Mouse (Mus musculus) intestine, postnatal 0 days (tissue): Measurements from ENCODE around the gene B3gnt2. TPM values are rescaled to one million over a fixed set of nuclear protein-coding genes. Genes with fewer than 3 reads are reported as not detected.
A peak's percentile ranks its signal among the peaks of the same experiment; 100 is the strongest.

Source experiments
- ATAC-seq: fragments of 200-750 bp; cut with Nextera tagmentation; 2 replicates; pipeline ENCODE4 v1.8.0; 2017; ENCODE audit warnings: mild to moderate bottlenecking, moderate TSS enrichment, moderate library complexity
- H3K27ac ChIP-seq: fragments of 300-500 bp; sonication (generic); 2 replicates; pipeline ENCODE4 v1.5.1; 2014; ENCODE audit warnings: mild to moderate bottlenecking, low read depth, low read length, moderate library complexity
- H3K27me3 ChIP-seq: fragments of 300-500 bp; sonication (generic); replicated peaks from 2 replicates; pipeline ENCODE4 v1.6.1; 2014; ENCODE audit warnings: low read length, mixed read lengths; ENCODE audit not compliant: control insufficient read depth, insufficient read depth
- H3K36me3 ChIP-seq: fragments of 300-500 bp; sonication (generic); 2 replicates; pipeline ENCODE4 v1.6.1; 2014; ENCODE audit warnings: mild to moderate bottlenecking, moderate library complexity; ENCODE audit not compliant: control insufficient read depth, insufficient read depth
- H3K4me1 ChIP-seq: fragments of 300-500 bp; sonication (generic); replicated peaks from 2 replicates; pipeline ENCODE4 v1.6.1; 2014; ENCODE audit warnings: antibody characterized with exemption, low read length, mixed read lengths; ENCODE audit not compliant: control insufficient read depth, insufficient read depth
- H3K4me2 ChIP-seq: fragments of 300-500 bp; sonication (generic); replicated peaks from 2 replicates; pipeline ENCODE4 v1.6.1; 2014; ENCODE audit warnings: low read depth, mild to moderate bottlenecking, moderate library complexity
- H3K4me3 ChIP-seq: fragments of 300-500 bp; sonication (generic); 2 replicates; pipeline ENCODE4 v1.5.1; 2014; ENCODE audit warnings: low read depth, low read length
- H3K9ac ChIP-seq: fragments of 300-500 bp; sonication (generic); 2 replicates; pipeline ENCODE4 v1.6.1; 2014; ENCODE audit warnings: mild to moderate bottlenecking, low read depth, low read length
- H3K9me3 ChIP-seq: fragments of 300-500 bp; sonication (generic); 2 replicates; pipeline ENCODE4 v1.6.1; 2016; ENCODE audit warnings: mixed run types; ENCODE audit not compliant: control insufficient read depth
- CTCF ChIP-seq: sonication (generic); IDR thresholded peaks from 2 replicates; pipeline ENCODE4 v1.5.1; 2016; ENCODE audit warnings: low read depth, mild to moderate bottlenecking, control low read depth, antibody characterized with exemption, moderate library complexity
- WGBS: fragments of 180-500 bp; shearing (Covaris S2); extraction: QIAGEN DNeasy Blood & Tissue Kit; methylation state at CpG from one replicate; pipeline ENCODE4 v1.1.7; 2014; 5-methylcytosine and 5-hydroxymethylcytosine counted together
- polyA plus RNA-seq: library from polyadenylated mRNA; unstranded; fragments of >200 nt; fragmentation: Nextera tagmentation; extraction: Ambion mirVana; gene quantifications from 2 replicates; pipeline ENCODE4 v1.2.1, GENCODE M21; 2015

The B3gnt2 gene
- polyA plus RNA-seq, 1 experiment from 2014 or later, result 15.1 TPM

GRCm38 (mm10) chr11:22827514-22828080 is 33.2 kb downstream of the B3gnt2 start:
- WGBS, result 82% methylated on average over 4 of the region's 4 CpGs
- no peak for ATAC-seq
- H3K4me1 ChIP-seq, result no peaks in the 10 kb centered on the region

GRCm38 (mm10) chr11:22826665-22827064 is 34.1 kb downstream of the B3gnt2 start:
- H3K4me3 ChIP-seq, result no peak overlapping the region
- H3K4me1 ChIP-seq, result no peaks in the 10 kb centered on the region
- no peak for ATAC-seq
- H3K9me3 ChIP-seq, result no peaks in the 10 kb centered on the region
- no peak overlapping the region for H3K27ac ChIP-seq
- WGBS, result 96% methylated on average over 6 of the region's 6 CpGs
- no peaks in the 10 kb centered on the region for H3K27me3 ChIP-seq
- no peak overlapping the region for H3K9ac ChIP-seq
- H3K4me2 ChIP-seq, result no peak overlapping the region
- no peak for TF ChIP-seq CTCF
- no peaks in the 10 kb centered on the region for H3K36me3 ChIP-seq

More at GRCm38 (mm10) chr11:22827514-22828080, 33.2 kb downstream of the B3gnt2 start:
- Histone ChIP-seq H3K27ac (no peak overlapping the region), H3K27me3 (no peaks in the 10 kb centered on the region), H3K4me3 (no peak overlapping the region), H3K36me3 (0 out of 2 replicates have a peak, but pooled peaks cover 3% of the 10 kb centered on the region), H3K9me3 (no peaks in the 10 kb centered on the region), H3K9ac (no peak overlapping the region), H3K4me2 (no peak overlapping the region)
- TF ChIP-seq CTCF, result no peak

- no peak for ATAC-seq
- no peak overlapping the region for H3K9ac ChIP-seq
- TF ChIP-seq CTCF, result no peak
- H3K4me3 ChIP-seq, result no peak overlapping the region
- 83% methylated on average over 14 of the region's 14 CpGs for WGBS
- no peaks in the 10 kb centered on the region for H3K9me3 ChIP-seq
- H3K4me1 ChIP-seq, result no peaks in the 10 kb centered on the region
- H3K4me2 ChIP-seq, result no peak overlapping the region
- H3K27me3 ChIP-seq, result no peaks in the 10 kb centered on the region
- no peaks in the 10 kb centered on the region for H3K36me3 ChIP-seq
- no peak overlapping the region for H3K27ac ChIP-seq
These were observed 34.7 kb downstream of the B3gnt2 start for GRCm38 (mm10) chr11:22826051-22826450.

- no peaks in the 10 kb centered on the region for H3K9me3 ChIP-seq
- ATAC-seq, result no peak
- no peaks in the 10 kb centered on the region for H3K36me3 ChIP-seq
- H3K4me3 ChIP-seq, result no peak overlapping the region
- H3K4me2 ChIP-seq, result no peak overlapping the region
- no peaks in the 10 kb centered on the region for H3K27me3 ChIP-seq
- no peaks in the 10 kb centered on the region for H3K4me1 ChIP-seq
- WGBS, result 91% methylated on average over 1 of the region's 1 CpGs
- no peak overlapping the region for H3K27ac ChIP-seq
- H3K9ac ChIP-seq, result no peak overlapping the region
- peak; percentile 19; the same call in 1 of the 2 replicates for TF ChIP-seq CTCF
These were observed 35.2 kb downstream of the B3gnt2 start for GRCm38 (mm10) chr11:22825548-22825947.

- ATAC-seq, result no peak
- WGBS, result 72% methylated on average over 9 of the region's 9 CpGs
- H3K27ac ChIP-seq, result no peak overlapping the region
- no peaks in the 10 kb centered on the region for H3K27me3 ChIP-seq
- H3K9me3 ChIP-seq, result no peaks in the 10 kb centered on the region
- no peak overlapping the region for H3K9ac ChIP-seq
- H3K4me3 ChIP-seq, result no peak overlapping the region
- H3K4me2 ChIP-seq, result no peak overlapping the region
- no peaks in the 10 kb centered on the region for H3K4me1 ChIP-seq
- TF ChIP-seq CTCF, result no peak
- H3K36me3 ChIP-seq, result no peaks in the 10 kb centered on the region
These were observed 36.6 kb downstream of the B3gnt2 start for GRCm38 (mm10) chr11:22824049-22824705.

- no peak overlapping the region for H3K4me2 ChIP-seq
- no peak overlapping the region for H3K27ac ChIP-seq
- WGBS, result 72% methylated on average over 3 of the region's 3 CpGs
These were observed 39.5 kb downstream of the B3gnt2 start for GRCm38 (mm10) chr11:22821243-22821642.

More at GRCm38 (mm10) chr11:22821243-22821642, 39.5 kb downstream of the B3gnt2 start:
- Histone ChIP-seq H3K4me1 (no peaks in the 10 kb centered on the region), H3K27me3 (no peaks in the 10 kb centered on the region), H3K9ac (no peak overlapping the region), H3K9me3 (no peaks in the 10 kb centered on the region), H3K4me3 (no peak overlapping the region), H3K36me3 (no peaks in the 10 kb centered on the region)
- ATAC-seq, result peak; percentile 61; the same call in 1 of the 2 replicates
- no peak for TF ChIP-seq CTCF
